Mouse (Mus musculus): ENCODE measurements around the gene Fcrl6. TPM values are rescaled to one million over a fixed set of nuclear protein-coding genes. Genes with fewer than 3 reads are reported as not detected.

Gene Fcrl6
- polyA plus RNA-seq, 1 experiment from 2014 or later = 0.13 TPM

GRCm38 (mm10) chr1:172590385-172590784, 12.0 kb downstream of the Fcrl6 start, which contains the start of gene Slamf8:
Gene Slamf8 (minus strand): TSS chr1:172590568.
- 74% methylated on average over 7 of the region's 7 CpGs for WGBS
- no peak for ATAC-seq
- Histone ChIP-seq H3K4me3 (ENCODE audit: low read length) (no peak within 1 kb of the TSS), H3K27me3 (replicated peaks; ENCODE audit: control insufficient read depth, insufficient read depth, low read length) (no peaks in the 10 kb centered on the region), H3K36me3 (ENCODE audit: control insufficient read depth, insufficient read depth, low read length) (no peaks in the 10 kb centered on the region), H3K27ac (ENCODE audit: low read depth, low read length) (no peak within 1 kb of the TSS), H3K9ac (ENCODE audit: low read depth, low read length) (no peak within 1 kb of the TSS), H3K9me3 (ENCODE audit: control insufficient read depth, low read length) (no peaks in the 10 kb centered on the region), H3K4me2 (ENCODE audit: low read length) (no peak within 1 kb of the TSS), H3K4me1 (ENCODE audit: control insufficient read depth, insufficient read depth, low read depth, low read length) (peaks cover 10% of the 10 kb centered on the region)

GRCm38 (mm10) chr1:172585612-172586567, 16.5 kb downstream of the Fcrl6 start:
- no peaks in the 10 kb centered on the region for H3K9me3 ChIP-seq (ENCODE audit: control insufficient read depth, low read length)
- peak overlapping the region; percentile 35 for H3K4me2 ChIP-seq (ENCODE audit: low read length)
- H3K4me3 ChIP-seq (ENCODE audit: low read length) = no peak overlapping the region
- H3K9ac ChIP-seq (ENCODE audit: low read depth, low read length) = peak overlapping the region; percentile 47; the same call in 1 of the 2 replicates
- H3K4me1 ChIP-seq (ENCODE audit: control insufficient read depth, insufficient read depth, low read depth, low read length) = peaks cover 15% of the 10 kb centered on the region
- no peaks in the 10 kb centered on the region for H3K36me3 ChIP-seq (ENCODE audit: control insufficient read depth, insufficient read depth, low read length)
- ATAC-seq = peak; percentile 71
- H3K27ac ChIP-seq (ENCODE audit: low read depth, low read length) = peak overlapping the region; percentile 63; the same call in 1 of the 2 replicates
- no peaks in the 10 kb centered on the region for H3K27me3 ChIP-seq (replicated peaks; ENCODE audit: control insufficient read depth, insufficient read depth, low read length)
- 21% methylated on average over 26 of the region's 26 CpGs for WGBS

GRCm38 (mm10) chr1:172585026-172585425, 17.3 kb downstream of the Fcrl6 start:
- H3K27me3 ChIP-seq (replicated peaks; ENCODE audit: control insufficient read depth, insufficient read depth, low read length) = no peaks in the 10 kb centered on the region
- no peak overlapping the region for H3K27ac ChIP-seq (ENCODE audit: low read depth, low read length)
- ATAC-seq = no peak; the same call in 1 of the 2 replicates
- H3K36me3 ChIP-seq (ENCODE audit: control insufficient read depth, insufficient read depth, low read length) = no peaks in the 10 kb centered on the region
- H3K4me2 ChIP-seq (ENCODE audit: low read length) = no peak overlapping the region
- no peak overlapping the region for H3K4me3 ChIP-seq (ENCODE audit: low read length)
- no peaks in the 10 kb centered on the region for H3K9me3 ChIP-seq (ENCODE audit: control insufficient read depth, low read length)
- 49% methylated on average over 4 of the region's 4 CpGs for WGBS
- no peak overlapping the region for H3K9ac ChIP-seq (ENCODE audit: low read depth, low read length)
- H3K4me1 ChIP-seq (ENCODE audit: control insufficient read depth, insufficient read depth, low read depth, low read length) = peaks cover 15% of the 10 kb centered on the region

- H3K36me3 ChIP-seq (ENCODE audit: control insufficient read depth, insufficient read depth, low read length) = no peaks in the 10 kb centered on the region
- H3K9ac ChIP-seq (ENCODE audit: low read depth, low read length) = no peak overlapping the region
- no peaks in the 10 kb centered on the region for H3K27me3 ChIP-seq (replicated peaks; ENCODE audit: control insufficient read depth, insufficient read depth, low read length)
- no peak overlapping the region for H3K4me3 ChIP-seq (ENCODE audit: low read length)
- no peaks in the 10 kb centered on the region for H3K9me3 ChIP-seq (ENCODE audit: control insufficient read depth, low read length)
- no peak overlapping the region for H3K27ac ChIP-seq (ENCODE audit: low read depth, low read length)
- H3K4me2 ChIP-seq (ENCODE audit: low read length) = no peak overlapping the region
- 86% methylated on average over 6 of the region's 6 CpGs for WGBS
- no peak for ATAC-seq
- H3K4me1 ChIP-seq (ENCODE audit: control insufficient read depth, insufficient read depth, low read depth, low read length) = peaks cover 15% of the 10 kb centered on the region
These were observed 18.1 kb downstream of the Fcrl6 start for GRCm38 (mm10) chr1:172584271-172584670.

- Histone ChIP-seq H3K4me1 (ENCODE audit: control insufficient read depth, insufficient read depth, low read depth, low read length) (peaks cover 15% of the 10 kb centered on the region), H3K27me3 (replicated peaks; ENCODE audit: control insufficient read depth, insufficient read depth, low read length) (no peaks in the 10 kb centered on the region), H3K9me3 (ENCODE audit: control insufficient read depth, low read length) (no peaks in the 10 kb centered on the region), H3K4me3 (ENCODE audit: low read length) (no peak overlapping the region), H3K27ac (ENCODE audit: low read depth, low read length) (no peak overlapping the region), H3K4me2 (ENCODE audit: low read length) (no peak overlapping the region), H3K36me3 (ENCODE audit: control insufficient read depth, insufficient read depth, low read length) (no peaks in the 10 kb centered on the region), H3K9ac (ENCODE audit: low read depth, low read length) (no peak overlapping the region)
- ATAC-seq = no peak
- 86% methylated on average over 8 of the region's 8 CpGs for WGBS
These were observed 19.9 kb downstream of the Fcrl6 start for GRCm38 (mm10) chr1:172582436-172582835.

- H3K9me3 ChIP-seq (ENCODE audit: control insufficient read depth, low read length) = no peaks in the 10 kb centered on the region
- H3K4me1 ChIP-seq (ENCODE audit: control insufficient read depth, insufficient read depth, low read depth, low read length) = peaks cover 2% of the 10 kb centered on the region
- no peak overlapping the region for H3K4me2 ChIP-seq (ENCODE audit: low read length)
- 81% methylated on average over 6 of the region's 6 CpGs for WGBS
- H3K36me3 ChIP-seq (ENCODE audit: control insufficient read depth, insufficient read depth, low read length) = no peaks in the 10 kb centered on the region
- H3K27ac ChIP-seq (ENCODE audit: low read depth, low read length) = no peak overlapping the region
- ATAC-seq = no peak
- no peak overlapping the region for H3K9ac ChIP-seq (ENCODE audit: low read depth, low read length)
- no peaks in the 10 kb centered on the region for H3K27me3 ChIP-seq (replicated peaks; ENCODE audit: control insufficient read depth, insufficient read depth, low read length)
- H3K4me3 ChIP-seq (ENCODE audit: low read length) = no peak overlapping the region
These were observed 22.2 kb downstream of the Fcrl6 start for GRCm38 (mm10) chr1:172580116-172580515.

GRCm38 (mm10) chr1:172567758-172568157, 34.6 kb downstream of the Fcrl6 start:
- H3K27me3 ChIP-seq (replicated peaks; ENCODE audit: control insufficient read depth, insufficient read depth, low read length) = no peaks in the 10 kb centered on the region
- WGBS = 67% methylated on average over 4 of the region's 4 CpGs
- no peaks in the 10 kb centered on the region for H3K36me3 ChIP-seq (ENCODE audit: control insufficient read depth, insufficient read depth, low read length)
- H3K4me1 ChIP-seq (ENCODE audit: control insufficient read depth, insufficient read depth, low read depth, low read length) = peaks cover 5% of the 10 kb centered on the region; the same call in 1 of the 2 replicates
- no peak for ATAC-seq
- no peak overlapping the region for H3K4me3 ChIP-seq (ENCODE audit: low read length)
- no peaks in the 10 kb centered on the region for H3K9me3 ChIP-seq (ENCODE audit: control insufficient read depth, low read length)
- H3K4me2 ChIP-seq (ENCODE audit: low read length) = no peak overlapping the region
- H3K9ac ChIP-seq (ENCODE audit: low read depth, low read length) = no peak overlapping the region
- H3K27ac ChIP-seq (ENCODE audit: low read depth, low read length) = no peak overlapping the region

- no peak for ATAC-seq
- H3K9ac ChIP-seq (ENCODE audit: low read depth, low read length) = no peak overlapping the region
- no peak overlapping the region for H3K27ac ChIP-seq (ENCODE audit: low read depth, low read length)
- peaks cover 13% of the 10 kb centered on the region for H3K4me1 ChIP-seq (ENCODE audit: control insufficient read depth, insufficient read depth, low read depth, low read length)
- H3K4me2 ChIP-seq (ENCODE audit: low read length) = no peak overlapping the region
- peaks cover 2% of the 10 kb centered on the region for H3K27me3 ChIP-seq (replicated peaks; ENCODE audit: control insufficient read depth, insufficient read depth, low read length)
- H3K36me3 ChIP-seq (ENCODE audit: control insufficient read depth, insufficient read depth, low read length) = no peaks in the 10 kb centered on the region
- no peaks in the 10 kb centered on the region for H3K9me3 ChIP-seq (ENCODE audit: control insufficient read depth, low read length)
- 75% methylated on average over 3 of the region's 3 CpGs for WGBS
- H3K4me3 ChIP-seq (ENCODE audit: low read length) = no peak overlapping the region
These were observed 36.2 kb downstream of the Fcrl6 start for GRCm38 (mm10) chr1:172566131-172566530.

- WGBS = 0% methylated on average over 9 of the region's 10 CpGs
- H3K4me3 ChIP-seq (ENCODE audit: low read length) = peak overlapping the region; percentile 82
- peak overlapping the region; percentile 93 for H3K9ac ChIP-seq (ENCODE audit: low read depth, low read length)
- ATAC-seq = peak; percentile 68
- H3K27ac ChIP-seq (ENCODE audit: low read depth, low read length) = no peak overlapping the region; the same call in 1 of the 2 replicates
- peaks cover 2% of the 10 kb centered on the region for H3K27me3 ChIP-seq (replicated peaks; ENCODE audit: control insufficient read depth, insufficient read depth, low read length)
- no peaks in the 10 kb centered on the region for H3K36me3 ChIP-seq (ENCODE audit: control insufficient read depth, insufficient read depth, low read length)
- no peaks in the 10 kb centered on the region for H3K9me3 ChIP-seq (ENCODE audit: control insufficient read depth, low read length)
- peaks cover 13% of the 10 kb centered on the region for H3K4me1 ChIP-seq (ENCODE audit: control insufficient read depth, insufficient read depth, low read depth, low read length)
- H3K4me2 ChIP-seq (ENCODE audit: low read length) = peak overlapping the region; percentile 97
These were observed 38.9 kb downstream of the Fcrl6 start for GRCm38 (mm10) chr1:172563465-172563828.

Measured in hindbrain, embryonic 16.5 days (tissue).